Mouse (Mus musculus) kidney, adult 11 months (tissue): ENCODE results near the gene Rps19.

Experiments
- DNase-seq: peaks from one replicate; pipeline ENCODE4 v3.0.0; 2022

Rps19 gene

DNA sequence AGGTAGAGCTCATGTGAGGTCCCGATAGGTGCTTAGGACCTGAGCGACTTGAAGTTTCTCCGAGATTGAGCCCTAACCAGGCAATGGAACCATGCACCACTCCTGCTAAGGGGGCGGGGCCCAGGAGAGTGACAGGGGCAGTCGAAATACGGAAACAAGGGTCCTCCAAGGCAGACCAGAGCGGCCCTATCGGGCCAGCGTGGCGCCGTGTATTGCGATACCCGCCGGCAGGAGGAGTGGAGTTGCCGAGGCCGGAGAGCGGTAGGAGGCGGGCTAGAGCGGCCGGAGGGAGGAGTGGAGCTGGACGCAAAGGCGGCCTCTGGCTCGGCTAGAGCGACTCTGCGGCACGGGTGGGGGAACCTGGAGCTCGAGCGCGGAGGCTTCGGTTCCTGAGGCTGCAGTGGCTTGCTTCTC is 19.9 kb downstream of the Rps19 start:
- DNase-seq = peak; percentile 99

DNA sequence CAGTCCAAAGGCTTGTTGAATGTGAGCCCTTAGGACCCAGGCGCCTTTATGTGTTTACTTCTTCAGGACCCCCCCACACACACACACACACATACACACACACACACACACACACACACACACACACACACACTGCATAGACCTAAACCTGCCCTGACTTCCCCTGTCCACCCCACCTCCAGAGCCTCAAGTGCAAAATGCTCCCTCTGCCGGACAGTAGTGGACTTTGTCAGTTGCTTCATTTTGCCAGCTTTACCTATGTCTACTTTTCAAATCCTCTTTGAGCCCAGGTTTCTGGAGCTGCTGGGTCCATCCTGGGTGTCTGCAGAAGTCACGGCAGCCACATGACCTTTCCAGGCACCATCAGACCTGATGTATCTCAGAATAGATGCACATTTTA is 20.8 kb downstream of the Rps19 start:
- peak; percentile 49 for DNase-seq

DNA sequence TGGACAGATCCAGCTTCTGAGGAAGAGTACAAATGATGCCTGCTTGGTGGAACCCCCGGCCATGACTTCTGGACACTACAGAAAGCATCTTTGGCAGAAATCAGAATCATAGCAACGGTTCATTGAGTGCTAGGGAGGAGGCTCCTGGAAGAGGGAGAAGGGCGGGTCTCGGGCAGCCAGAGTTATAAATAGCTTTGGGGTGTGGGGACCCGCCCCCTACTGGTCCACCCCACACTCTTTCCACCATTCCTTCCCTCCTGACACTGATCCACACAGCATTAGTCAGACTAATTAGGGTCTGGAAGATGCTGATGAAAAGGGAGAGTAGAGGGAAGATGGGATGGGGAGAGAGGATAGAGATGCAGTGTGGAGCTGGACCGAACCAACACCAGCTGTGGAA is 22.4 kb downstream of the Rps19 start:
- DNase-seq = no peak

DNA sequence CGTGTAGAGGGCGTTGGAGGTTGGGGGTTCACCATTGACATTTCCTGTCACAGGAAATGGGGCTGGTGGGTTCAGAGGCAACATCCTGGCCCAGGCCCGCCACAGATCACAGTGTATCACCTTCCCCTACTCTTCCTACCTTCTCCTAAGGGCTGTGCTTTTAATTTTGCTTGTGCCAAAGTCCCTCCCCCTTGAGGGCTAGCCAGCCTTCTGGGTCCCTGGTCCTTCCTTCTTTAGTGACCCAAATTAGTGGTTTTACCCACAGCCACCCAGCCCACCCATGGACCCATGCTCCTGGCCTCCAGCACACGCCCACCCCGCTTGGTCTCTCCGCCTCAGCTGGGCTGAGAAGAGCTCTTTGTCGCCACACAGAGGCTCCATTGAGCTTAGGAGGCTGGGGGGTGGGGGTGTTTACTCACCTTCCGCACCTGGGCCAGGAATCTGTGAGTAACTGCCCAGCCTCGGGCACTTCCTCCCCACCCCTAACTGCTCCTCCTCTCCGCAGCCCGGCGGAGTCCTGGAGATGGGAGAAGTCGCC is 23.1 kb downstream of the Rps19 start:
- no peak for DNase-seq

DNA sequence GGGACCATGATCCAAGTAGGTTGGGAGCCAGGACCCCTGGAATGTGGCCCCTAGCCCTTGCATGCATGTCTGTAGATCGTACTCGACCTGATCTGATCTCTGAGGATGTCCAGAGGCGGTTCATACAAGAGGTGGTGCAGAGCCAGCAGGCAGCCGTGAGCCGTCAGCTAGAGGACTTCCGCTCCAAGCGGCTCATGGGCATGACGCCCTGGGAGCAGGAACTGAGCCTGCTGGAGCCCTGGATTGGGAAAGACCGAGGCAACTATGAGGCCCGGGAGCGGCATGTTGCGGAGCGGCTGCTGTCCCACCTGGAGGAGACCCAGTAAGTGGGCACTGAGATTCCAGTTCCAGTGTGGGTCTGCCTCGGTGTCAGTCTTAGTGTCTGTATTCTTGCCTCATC is 28.3 kb downstream of the Rps19 start:
- DNase-seq = no peak

DNA sequence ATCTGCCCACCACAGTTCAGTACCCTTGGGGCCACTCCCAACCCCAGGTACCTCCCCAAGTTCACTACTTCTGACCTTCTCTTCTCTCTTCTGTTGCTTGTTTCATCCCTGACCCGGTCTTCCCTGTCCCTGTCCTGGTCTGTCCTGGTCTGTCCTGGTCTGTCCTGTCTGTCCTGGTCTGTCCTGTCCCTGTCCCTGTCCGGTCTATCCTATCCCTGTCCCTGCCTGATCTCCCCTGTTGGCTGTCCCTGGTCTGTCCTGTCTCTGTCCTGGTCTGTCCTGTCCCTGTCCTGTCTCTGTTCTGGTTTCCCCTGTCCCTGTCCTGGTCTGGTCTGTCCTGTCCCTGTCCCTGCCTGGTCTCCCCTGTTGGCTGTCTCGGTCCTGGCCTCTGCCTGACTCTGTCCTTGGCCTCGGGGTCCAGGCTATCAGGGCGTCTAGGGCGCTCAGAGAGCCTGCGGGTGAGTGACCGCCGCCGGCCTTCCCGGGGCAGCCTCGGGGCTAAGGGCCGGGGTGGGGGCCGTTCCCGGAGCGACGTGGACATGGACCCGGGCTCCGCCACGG is 34.7 kb downstream of the Rps19 start:
- no peak for DNase-seq

DNA sequence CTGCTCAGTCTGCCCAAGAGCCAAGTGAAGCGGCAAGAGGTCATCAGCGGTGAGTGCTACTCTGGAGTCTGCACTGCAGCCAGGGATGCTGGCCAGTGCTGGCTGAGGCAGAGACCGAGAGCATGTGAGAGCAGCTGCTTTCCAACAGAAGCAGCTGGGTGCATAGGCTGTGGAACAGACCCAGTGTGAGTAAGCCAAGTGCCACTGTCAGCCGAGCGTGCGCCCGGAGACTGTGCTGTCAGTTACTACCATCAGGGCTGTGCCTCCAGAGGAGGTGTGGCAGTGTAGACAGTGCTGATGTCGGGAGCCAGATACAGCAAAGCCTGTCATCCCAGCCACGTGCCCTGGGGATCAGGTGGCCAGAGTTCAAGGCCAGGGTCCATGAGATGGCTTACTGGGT is 35.6 kb downstream of the Rps19 start:
- DNase-seq = no peak

DNA sequence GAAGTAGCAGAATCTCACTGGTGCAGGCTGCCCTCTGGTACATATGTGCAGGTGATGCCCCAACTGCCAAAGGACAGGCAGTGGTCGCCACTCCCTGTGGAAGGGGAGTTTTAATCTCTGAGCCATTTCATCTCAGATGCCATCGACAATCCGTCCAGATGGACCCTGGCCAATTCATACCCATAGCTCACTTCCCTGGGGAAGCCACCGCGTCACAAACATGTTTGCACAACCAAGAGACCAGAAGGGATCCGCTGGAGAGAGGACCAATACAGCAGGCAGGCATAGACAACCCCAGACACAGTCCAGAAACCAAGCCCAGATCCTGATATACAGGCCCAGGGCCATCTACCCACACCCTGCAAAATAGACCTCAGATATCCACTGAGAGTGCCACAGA is 46.3 kb downstream of the Rps19 start:
- DNase-seq = no peak

DNA sequence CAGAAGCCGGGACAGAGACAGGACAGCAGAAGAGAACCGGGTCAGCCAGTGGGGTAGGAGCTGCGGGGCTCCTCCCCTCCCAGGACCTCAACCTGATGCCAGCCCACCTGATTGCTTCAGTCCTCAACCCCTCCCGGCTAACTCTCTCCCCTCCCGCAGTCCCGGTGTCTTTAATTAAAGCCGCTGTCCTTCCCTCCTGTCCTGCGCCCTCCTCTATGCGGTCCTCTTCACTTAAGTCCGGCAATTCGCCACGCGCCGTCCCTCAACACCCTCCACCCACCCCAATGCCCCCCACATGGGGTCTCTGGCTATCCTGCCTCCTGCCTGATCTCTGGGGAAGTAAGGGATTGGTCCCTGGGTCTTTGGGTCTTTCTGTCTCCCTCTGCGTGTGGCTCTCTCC is 47.5 kb downstream of the Rps19 start:
- DNase-seq = no peak
